Mouse (Mus musculus) bone marrow, adult 2 months (tissue): ENCODE data around the gene Ptpru. TPM values are rescaled to one million over a fixed set of nuclear protein-coding genes. Genes with fewer than 3 reads are reported as not detected.

Experiments
- H3K27ac ChIP-seq: fragments of 200-500 bp; 2 replicates; pipeline ENCODE4 v1.5.1; 2012; ENCODE audit warnings: low read depth, mild to moderate bottlenecking, control low read depth, inconsistent platforms, low read length; ENCODE audit not compliant: control insufficient read depth, poor library complexity, insufficient read depth
- H3K4me1 ChIP-seq: fragments of 200-500 bp; 2 replicates; pipeline ENCODE4 v1.6.1; 2011; ENCODE audit warnings: low read length; ENCODE audit not compliant: control insufficient read depth, insufficient read depth
- H3K4me3 ChIP-seq: fragments of 200-500 bp; replicated peaks from 2 replicates; pipeline ENCODE3; 2011; ENCODE audit warnings: mild to moderate bottlenecking, low read depth, low read length, control low read depth; ENCODE audit not compliant: control insufficient read depth
- CTCF ChIP-seq: fragments of 200-500 bp; IDR thresholded peaks from 2 replicates; pipeline ENCODE4 v1.5.1; 2011; ENCODE audit warnings: low read length, control low read depth; ENCODE audit not compliant: control insufficient read depth, insufficient read depth
- POLR2A ChIP-seq: fragments of 200-500 bp; IDR thresholded peaks from 2 replicates; pipeline ENCODE4 v1.6.1; 2011; ENCODE audit warnings: low read depth, mild to moderate bottlenecking, control low read depth, low read length, borderline replicate concordance; ENCODE audit not compliant: control insufficient read depth
- WGBS: fragments of 180-500 bp; shearing (Covaris S2); methylation state at CpG from one replicate; pipeline ENCODE4 v1.1.7; 2018; 5-methylcytosine and 5-hydroxymethylcytosine counted together
- polyA plus RNA-seq: library from polyadenylated mRNA; stranded (reverse); fragments of >200 nt; gene quantifications from 2 replicates; pipeline ENCODE4 v1.2.4, GENCODE M21; 2011; ENCODE audit warnings: low replicate concordance; ENCODE audit not compliant: missing spikeins, insufficient read depth, insufficient read length

Ptpru gene
- polyA plus RNA-seq, 1 experiment, result 15.1 TPM

DNA sequence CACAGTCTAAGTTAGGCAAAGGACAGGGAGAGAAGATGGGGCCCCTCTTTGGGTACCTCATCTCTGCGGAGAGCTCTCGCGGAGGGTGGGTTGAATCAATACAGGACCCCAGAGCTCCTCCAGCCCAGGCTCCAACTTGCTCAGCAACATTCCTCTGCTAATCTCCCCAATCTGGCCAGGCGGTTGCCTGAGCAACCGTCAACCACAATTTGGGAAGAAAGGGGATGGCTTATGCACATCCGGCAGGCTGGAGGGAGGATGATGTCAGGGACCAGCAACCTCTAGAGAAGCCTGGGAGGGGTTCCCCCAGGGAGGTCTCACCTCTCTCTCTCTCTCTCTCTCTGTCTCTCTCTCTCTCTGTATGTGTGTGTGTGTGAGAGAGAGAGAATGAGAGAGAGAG lies 11.2 kb downstream of the Ptpru start:
- H3K4me3 ChIP-seq, result no peak overlapping the region
- TF ChIP-seq CTCF, result no peak
- no peak for TF ChIP-seq POLR2A
- H3K27ac ChIP-seq, result no peak overlapping the region
- 69% methylated on average over 6 of the region's 6 CpGs for WGBS
- no peaks in the 10 kb centered on the region for H3K4me1 ChIP-seq

DNA sequence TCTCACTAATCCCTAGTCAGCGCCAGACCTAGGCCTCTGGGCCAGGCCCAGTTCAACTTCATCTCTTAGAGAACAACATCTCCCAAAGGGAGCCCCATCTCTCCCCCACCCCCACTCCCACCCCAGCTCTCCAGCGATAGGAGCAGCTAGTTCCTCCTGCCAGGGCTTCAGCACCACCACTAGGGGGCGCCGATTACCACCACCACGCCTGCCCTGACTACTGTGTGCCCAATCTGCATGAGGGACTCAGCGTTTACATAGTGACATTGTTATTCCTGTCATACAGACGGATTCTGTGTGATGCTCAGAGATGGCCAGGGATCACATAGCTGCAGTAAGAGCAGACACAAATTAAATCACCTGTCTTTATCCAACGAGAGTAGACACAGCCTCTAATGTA lies 12.3 kb downstream of the Ptpru start:
- no peak for TF ChIP-seq POLR2A
- TF ChIP-seq CTCF, result peak; percentile 81

GRCm38 (mm10) chr4:131824939-131825338 lies 13.1 kb downstream of the Ptpru start:
- Histone ChIP-seq H3K27ac (no peak overlapping the region), H3K4me3 (no peak overlapping the region), H3K4me1 (no peaks in the 10 kb centered on the region)
- WGBS, result 51% methylated on average over 3 of the region's 3 CpGs
- TF ChIP-seq POLR2A (no peak), CTCF (no peak)

More for the DNA sequence above, 12.3 kb downstream of the Ptpru start:
- H3K4me3 ChIP-seq, result no peak overlapping the region
- H3K27ac ChIP-seq, result no peak overlapping the region
- WGBS, result 26% methylated on average over 8 of the region's 8 CpGs
- H3K4me1 ChIP-seq, result no peaks in the 10 kb centered on the region

- TF ChIP-seq POLR2A, result no peak
- 75% methylated on average over 3 of the region's 3 CpGs for WGBS
- H3K27ac ChIP-seq, result no peak overlapping the region
Observed at GRCm38 (mm10) chr4:131822583-131822982, 15.5 kb downstream of the Ptpru start.

GRCm38 (mm10) chr4:131821161-131821731 lies 16.8 kb downstream of the Ptpru start:
- Histone ChIP-seq H3K27ac (no peak overlapping the region), H3K4me1 (no peaks in the 10 kb centered on the region), H3K4me3 (no peak overlapping the region)
- TF ChIP-seq POLR2A, result no peak
- no peak for TF ChIP-seq CTCF
- 76% methylated on average over 16 of the region's 16 CpGs for WGBS

More at GRCm38 (mm10) chr4:131822583-131822982, 15.5 kb downstream of the Ptpru start:
- Histone ChIP-seq H3K4me1 (no peaks in the 10 kb centered on the region), H3K4me3 (no peak overlapping the region)

GRCm38 (mm10) chr4:131818926-131819325 lies 19.2 kb downstream of the Ptpru start:
- Histone ChIP-seq H3K4me3 (no peak overlapping the region), H3K4me1 (no peaks in the 10 kb centered on the region), H3K27ac (no peak overlapping the region)
- TF ChIP-seq CTCF (no peak), POLR2A (no peak)
- WGBS, result 86% methylated on average over 23 of the region's 23 CpGs

DNA sequence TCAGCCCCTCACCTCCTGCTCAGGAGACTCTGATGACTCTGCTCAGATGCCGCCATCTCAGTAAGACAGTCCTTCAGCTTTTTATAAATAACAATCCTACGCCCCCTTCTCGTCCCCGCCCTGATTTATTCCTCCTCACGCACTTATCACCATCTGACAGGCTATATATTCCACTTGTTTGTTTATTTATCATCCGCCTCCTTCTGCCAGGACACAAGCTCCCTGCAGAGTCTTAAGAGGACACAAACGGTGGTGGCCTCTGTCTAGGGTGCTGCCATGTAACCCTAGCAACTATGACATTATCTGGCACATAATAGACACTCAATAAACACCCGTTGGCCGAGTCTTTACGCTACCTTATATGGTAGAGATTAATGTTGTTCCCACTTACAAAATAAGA lies 22.3 kb downstream of the Ptpru start:
- no peak overlapping the region for H3K27ac ChIP-seq
- WGBS, result 69% methylated on average over 10 of the region's 10 CpGs
- no peak overlapping the region for H3K4me3 ChIP-seq
- TF ChIP-seq CTCF (no peak), POLR2A (no peak)
- H3K4me1 ChIP-seq, result no peaks in the 10 kb centered on the region

- 78% methylated on average over 10 of the region's 10 CpGs for WGBS
- no peak for TF ChIP-seq CTCF
- TF ChIP-seq POLR2A, result no peak
- no peak overlapping the region for H3K4me3 ChIP-seq
- no peaks in the 10 kb centered on the region for H3K4me1 ChIP-seq
- no peak overlapping the region for H3K27ac ChIP-seq
Observed at GRCm38 (mm10) chr4:131814869-131815268, 23.2 kb downstream of the Ptpru start.

DNA sequence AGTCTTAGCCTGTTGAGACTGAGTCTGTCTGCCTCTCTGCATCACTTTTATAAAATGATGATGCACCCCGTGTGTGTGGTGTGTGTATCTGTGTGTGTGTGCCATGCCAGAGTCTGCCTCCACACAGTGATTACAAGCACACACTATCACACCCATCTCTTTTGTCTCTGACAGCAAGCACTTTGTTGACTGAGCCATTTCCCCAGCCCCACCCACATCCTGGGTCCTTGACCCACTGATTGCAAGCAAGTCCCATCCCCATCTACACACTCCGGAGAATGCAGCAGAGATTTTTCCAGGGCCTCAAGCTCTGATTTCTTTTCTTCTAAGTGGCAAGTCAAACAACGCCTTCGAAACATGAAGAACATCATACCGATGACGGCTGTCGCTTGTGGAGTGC lies 24.3 kb downstream of the Ptpru start:
- no peaks in the 10 kb centered on the region for H3K4me1 ChIP-seq
- TF ChIP-seq CTCF, result no peak
- no peak for TF ChIP-seq POLR2A
- H3K4me3 ChIP-seq, result no peak overlapping the region
- 86% methylated on average over 7 of the region's 7 CpGs for WGBS
- H3K27ac ChIP-seq, result no peak overlapping the region
